Mouse (Mus musculus): Measurements from ENCODE around the gene Sgtb.

The Sgtb gene

DNA sequence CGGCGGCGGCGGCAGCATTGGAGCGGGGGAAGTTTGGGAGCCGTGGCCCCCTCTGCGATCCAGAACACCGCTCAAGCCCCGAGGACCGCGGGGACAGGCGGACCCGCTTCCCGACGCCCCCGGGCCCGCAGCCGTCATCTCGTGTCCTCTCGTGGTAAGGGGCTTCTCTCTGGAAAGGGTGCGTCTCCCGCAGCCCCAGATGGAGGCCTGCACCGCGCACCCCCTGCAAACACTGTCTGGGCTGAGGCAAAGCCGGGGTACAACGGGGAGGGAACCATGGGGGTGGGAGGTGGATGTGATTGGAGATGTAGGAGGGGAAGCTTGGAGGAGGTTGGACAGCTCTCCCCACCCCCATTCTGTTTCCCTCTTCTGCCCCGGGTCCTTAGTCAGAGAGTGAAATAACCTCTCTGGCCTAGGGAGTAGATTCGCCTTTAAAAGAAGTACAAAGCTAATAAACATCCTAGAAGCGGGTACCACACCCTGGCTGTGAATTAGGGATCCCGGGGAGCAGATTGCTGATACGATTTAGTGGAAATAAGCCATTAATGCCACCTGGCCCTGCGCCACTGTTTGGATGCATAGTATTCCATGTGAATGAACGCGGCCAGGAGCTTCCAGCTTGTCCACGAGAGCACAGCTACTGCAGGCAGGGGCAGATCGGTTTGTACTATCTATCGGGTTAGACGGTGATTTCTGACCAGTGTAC, 428 bp downstream of the Sgtb start:
- peak; percentile 30 for DNase-seq (ENCODE audit: low read depth, low spot score)

DNA sequence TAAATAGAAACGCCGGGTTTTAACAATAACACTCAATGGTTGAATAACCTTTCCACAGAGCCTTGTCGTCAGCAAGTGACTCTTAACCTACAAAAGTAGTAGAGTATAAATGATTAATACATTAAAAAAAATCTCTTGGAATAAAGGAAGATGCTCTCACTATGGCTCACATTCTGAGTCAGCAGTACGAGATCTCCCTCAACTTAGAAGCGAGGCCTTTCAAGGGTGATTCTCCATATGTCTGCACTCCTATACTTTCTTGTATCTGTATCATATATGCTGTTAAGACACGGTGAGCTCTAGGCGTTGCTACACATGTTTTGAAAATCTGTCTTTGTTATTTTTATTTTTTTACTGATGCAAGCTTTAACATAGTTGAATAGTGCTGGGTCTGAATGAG, 985 bp downstream of the Sgtb start:
- DNase-seq (ENCODE audit: low read depth, low spot score): no peak

DNA sequence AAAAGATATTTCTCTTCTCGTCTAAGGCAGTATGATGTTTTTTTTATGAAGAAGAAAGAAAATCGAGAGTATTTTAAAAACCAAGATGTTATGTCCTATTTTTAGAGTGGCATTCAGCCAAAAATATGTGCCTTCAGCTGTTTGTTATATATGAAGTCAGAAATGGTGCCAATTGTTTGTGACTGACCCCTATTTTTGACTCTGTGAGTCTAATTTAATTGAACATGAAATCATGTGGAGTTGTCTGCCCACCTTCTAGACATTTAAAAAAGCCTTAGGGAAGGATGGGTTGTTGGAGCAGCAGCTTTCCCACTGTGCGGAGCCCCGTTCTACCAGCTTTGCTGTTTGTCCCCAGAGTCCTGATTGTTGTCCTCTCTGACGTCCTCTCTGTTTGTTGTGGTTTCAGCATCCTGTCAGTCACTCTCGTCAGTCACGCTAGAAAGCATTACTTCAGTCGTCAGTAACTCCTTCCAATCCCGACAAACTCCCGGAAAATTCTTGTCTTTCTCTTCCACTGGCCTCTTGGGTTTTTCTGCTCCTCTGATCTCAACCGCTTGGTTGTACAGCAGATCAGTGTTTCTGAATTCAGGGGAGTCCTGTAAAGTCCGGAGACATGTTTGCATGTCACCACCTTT, 2.8 kb downstream of the Sgtb start:
- no peak for DNase-seq (ENCODE audit: low read depth, low spot score)

DNA sequence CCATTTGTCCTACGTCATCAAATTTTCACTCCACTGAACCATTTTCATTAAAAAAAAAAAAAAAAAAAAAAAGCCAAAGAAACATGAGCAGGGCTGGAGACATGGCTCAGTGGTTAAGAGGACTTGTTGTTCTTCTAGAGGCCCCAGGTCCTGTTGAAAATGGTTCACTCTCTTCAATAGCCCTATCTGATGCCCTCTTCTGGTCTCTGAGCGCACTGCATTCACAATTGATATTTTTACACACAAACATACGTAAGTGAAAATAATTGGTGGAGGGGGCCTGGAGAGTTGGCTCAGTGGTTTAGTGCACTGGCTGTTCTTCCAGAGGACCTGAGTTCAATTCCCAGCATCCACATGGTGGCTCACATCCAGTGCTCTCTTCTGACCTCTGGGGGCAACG, 4.2 kb downstream of the Sgtb start:
- no peak for DNase-seq (ENCODE audit: low read depth, low spot score)

DNA sequence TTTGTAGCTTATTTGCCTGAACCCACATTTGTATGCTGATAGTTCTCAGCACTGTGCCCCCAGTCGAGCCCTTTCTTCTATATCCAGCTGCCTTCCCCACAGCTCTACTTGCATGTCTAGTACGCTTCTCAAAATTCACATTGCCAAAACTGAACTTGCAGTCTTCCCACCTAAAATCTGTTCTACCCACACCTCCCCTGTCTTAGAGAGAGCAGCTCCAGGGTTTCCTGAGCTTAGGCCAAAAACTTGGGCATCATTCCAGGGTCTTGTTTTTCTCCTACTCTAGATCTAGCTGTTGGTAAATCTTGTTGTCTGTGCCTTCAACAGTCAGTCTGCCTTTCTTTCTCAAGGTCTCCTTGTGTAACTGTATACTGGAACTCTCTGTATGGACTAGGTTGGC, 5.3 kb downstream of the Sgtb start:
- DNase-seq (ENCODE audit: low read depth, low spot score): no peak

DNA sequence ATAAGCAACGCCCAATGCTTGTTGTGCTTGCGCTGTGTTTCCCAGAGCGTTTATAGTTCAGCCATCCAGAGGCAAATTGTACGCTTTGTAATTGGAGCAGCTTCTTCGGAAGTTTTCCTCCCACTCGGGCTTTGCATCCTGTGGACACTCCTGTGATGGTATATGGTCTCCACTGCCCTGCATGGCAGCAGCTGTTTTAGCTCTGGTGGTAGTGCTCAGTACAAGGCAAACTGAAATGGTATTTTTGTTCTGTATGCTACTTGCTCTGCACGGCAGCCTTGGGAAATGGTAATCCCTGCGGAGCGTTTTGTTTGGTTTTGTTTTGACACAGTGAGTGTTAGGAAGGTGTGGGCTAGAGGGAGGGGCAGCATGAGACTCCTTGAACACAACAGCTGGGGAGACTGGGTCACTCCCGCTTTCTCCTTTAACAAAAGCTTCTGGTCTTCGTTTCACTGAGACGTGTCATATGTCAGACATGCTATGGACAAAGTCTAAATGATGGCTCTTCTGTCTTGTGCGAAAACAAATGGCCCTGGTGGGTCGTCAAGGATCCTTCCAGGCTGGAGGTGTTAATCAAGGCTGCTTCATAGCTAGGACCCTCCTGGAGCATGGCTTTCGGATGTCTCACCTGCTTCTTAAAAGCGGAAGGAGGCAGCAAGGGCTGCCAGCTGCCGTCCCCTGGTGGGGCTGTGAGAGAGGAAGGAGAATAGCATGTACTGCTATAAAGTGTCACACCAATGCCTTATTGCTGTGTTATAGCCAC, 12.7 kb downstream of the Sgtb start:
- no peak for DNase-seq (ENCODE audit: low read depth, low spot score)

DNA sequence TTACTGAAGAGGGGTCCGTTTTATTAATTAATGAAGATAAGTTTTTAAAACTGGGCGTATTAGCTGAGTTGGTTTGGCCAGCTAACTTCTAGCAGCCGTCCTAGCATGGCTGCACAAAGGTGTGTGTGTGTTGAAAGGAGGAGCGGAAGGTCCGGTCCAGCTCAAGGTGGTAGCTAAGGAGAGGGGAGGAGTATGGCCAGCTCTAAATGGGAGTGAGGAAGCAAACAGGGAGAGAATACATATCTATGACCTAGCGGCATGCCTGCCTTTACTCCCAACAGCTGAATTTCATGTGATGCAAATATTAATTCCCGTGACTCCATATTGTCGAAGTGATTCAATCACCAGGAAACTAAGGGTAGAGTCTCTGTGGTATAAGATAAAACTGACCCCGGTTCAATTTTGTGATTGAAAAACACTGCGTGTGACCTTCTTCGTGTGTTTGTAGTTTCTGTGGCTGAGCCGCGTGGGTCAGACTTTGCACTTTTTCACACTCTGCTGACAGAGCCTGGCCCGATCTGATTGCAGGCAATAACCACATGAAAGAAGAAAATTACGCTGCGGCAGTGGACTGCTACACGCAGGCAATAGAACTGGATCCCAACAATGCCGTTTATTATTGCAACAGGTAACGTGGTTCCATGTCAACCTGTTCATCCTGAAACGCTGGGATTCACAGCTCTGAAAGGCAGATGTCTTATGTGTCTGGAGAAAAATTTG, 14.3 kb downstream of the Sgtb start:
- DNase-seq (ENCODE audit: low read depth, low spot score): no peak

DNA sequence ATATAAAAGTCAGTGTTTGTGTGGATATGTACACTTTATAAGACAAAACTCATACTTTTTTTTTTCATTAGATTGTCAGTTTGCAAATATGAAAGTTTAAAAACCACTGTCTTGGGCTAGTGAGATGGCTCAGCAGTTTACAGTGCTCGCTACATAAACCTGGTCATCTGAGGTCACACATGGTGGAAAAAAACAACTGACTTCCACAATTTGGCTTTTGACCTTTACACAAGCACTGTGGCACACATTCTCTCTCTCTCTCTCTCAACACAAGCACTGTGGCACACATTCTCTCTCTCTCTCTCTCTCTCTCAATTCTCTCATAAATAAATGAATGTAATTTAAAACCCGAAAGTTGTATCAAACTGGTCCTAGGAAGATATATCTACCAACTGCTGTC, 23.0 kb downstream of the Sgtb start:
- no peak for DNase-seq (ENCODE audit: low read depth, low spot score)

DNA sequence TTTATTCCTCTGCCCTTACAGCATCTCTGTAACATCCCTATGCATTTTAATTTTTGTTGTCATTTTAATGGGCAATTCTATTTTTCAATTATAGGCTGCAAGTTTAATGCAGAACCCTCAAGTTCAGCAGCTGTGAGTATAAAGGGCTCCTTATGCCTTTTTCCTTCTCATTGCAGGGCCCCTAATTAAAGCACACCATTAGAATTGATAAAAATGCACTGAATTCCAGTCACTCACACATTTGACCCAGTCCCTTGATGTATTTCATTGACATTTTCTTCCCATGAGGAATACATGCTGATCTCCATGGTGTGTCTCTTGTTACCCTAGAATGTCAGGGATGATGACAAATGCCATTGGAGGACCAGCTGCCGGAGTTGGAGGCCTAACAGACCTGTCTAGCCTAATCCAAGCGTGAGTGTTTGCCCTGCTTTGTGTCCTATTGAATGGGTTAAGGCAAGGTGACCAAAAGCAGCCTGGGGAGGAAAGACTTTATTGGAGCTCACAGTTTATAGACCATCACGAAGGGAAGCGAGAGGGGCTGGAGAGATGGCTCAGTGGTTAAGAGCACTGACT, 25.1 kb downstream of the Sgtb start:
- DNase-seq (ENCODE audit: low read depth, low spot score): no peak

DNA sequence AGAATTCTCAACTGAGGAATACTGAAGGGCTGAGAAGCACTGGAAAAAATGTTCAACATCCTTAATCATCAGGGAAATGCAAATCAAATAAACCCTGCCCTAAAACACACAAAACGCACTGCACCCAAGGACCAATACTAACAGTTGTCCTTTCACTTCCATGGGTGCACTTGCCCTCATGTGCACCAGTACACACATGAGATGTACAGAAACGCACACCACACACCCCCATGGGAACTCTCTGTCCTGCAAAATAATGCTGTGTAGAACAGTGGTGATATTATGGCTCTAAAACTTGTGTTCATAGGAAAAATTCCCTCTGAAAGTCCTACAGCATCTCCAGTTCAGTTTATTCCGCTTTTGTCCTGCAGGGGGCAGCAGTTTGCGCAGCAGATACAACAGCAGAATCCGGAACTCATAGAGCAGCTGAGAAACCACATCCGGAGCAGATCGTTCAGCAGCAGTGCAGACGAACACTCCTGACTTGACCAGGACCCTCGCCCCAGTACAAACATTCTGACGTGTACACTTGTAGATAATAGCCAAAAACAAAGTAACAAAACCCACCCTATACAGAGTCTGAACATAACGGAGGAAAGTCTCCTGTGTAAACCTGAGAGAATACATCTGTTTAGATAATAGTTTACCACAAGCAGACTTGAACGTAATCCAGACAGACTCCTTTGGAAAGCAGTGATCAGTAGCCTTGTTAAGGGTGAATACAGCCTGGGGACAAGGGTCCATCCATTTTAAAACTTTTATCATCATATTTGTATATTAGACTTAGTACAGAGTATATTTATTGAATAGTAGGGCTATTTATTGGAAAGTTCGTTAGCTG, 30.0 kb downstream of the Sgtb start:
- peak; percentile 63 for DNase-seq (ENCODE audit: low read depth, low spot score)

DNA sequence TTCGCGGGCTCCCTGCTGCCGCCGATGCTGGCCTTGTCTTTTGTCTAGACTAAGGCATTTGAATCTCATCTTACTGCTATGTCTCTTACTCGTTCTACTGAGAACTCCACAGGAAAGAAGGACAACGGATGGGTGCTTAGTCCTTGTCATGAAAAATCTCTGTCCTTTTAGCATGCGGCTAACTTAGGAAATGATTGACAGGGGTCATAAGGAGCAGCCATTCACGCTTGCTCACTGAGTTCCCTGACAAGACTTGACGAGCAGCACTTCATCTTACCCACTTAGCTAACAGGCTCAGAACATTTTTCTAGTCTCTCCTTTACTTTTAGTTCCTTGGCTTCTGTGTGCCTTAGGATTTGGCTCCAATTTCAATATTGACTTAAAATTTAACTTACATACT, 35.3 kb downstream of the Sgtb start:
- DNase-seq (ENCODE audit: low read depth, low spot score): no peak

DNA sequence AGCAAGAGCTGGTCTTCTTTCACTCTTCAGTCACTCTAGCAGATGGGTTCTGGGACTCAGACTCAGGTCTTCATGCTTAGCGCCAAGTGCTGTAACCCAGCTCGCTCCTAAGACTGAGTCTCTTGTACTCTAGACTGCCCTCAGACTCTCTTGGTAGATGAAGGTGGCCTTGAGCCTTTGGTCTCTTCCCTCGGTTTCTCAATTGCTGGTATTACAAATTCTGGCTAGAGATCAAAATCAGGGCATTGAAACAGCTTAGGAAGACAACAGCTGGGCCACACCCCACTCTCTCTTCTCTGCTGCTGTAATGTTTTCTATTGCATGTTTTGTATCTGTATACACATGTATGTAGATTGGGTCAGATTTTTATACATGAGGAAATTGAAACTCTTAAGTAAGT, 36.1 kb downstream of the Sgtb start:
- DNase-seq (ENCODE audit: low read depth, low spot score): no peak

DNA sequence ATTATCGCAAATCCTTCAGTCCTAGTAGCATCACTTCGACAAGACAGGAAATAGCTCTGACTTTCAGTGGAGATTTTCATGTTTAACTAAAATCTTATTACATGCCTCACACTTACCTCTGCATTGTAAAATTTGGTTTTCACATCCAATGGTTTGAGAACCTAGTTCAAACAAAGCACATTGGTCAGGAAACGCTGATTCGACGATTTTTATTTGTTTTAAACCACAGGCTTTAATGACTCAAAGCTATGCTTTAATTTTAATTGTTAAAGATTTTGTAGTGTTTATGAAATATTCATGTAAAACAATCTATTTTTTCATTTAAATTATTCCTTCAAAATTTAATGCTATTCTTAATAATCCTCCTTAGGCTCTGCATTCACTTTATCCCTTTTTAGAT, 44.6 kb downstream of the Sgtb start:
- no peak for DNase-seq (ENCODE audit: low read depth, low spot score)

DNA sequence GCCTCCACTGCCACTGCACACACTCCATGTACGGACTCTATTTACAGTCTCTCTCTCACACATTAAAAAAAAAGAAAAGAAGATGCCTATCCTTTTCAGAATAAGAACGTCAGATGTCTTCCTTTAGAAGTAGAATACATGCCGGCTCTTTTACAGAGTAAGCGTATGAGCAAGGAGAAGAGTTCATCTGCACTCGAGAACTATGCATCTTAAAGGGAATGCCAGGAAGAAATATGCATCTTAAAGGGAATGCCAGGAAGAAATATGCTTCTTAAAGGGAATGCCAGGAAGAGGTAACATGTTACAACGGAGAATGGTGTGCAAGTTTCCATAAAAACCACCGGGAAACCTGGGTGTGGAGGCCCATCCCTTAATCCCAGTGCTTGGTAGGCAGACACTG, 45.6 kb downstream of the Sgtb start:
- DNase-seq (ENCODE audit: low read depth, low spot score): no peak

DNA sequence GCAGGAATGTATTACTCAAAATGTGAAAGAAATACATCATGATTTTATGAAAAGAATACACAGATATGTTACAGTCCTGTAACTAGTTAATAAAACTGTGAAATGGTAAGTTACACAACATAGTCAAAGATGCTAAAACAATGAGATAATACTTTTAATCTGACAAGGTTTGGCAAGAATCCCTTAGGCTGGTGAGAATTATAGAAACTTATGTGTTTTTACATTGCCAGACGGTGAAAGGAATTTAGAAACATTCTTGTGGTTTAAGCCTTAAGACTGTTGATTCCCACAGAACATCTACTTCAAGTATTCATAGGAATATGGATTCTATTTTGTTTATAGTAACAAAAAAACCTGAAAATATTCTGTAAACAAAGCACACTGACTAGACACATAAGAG, 46.1 kb downstream of the Sgtb start:
- no peak for DNase-seq (ENCODE audit: low read depth, low spot score)

DNA sequence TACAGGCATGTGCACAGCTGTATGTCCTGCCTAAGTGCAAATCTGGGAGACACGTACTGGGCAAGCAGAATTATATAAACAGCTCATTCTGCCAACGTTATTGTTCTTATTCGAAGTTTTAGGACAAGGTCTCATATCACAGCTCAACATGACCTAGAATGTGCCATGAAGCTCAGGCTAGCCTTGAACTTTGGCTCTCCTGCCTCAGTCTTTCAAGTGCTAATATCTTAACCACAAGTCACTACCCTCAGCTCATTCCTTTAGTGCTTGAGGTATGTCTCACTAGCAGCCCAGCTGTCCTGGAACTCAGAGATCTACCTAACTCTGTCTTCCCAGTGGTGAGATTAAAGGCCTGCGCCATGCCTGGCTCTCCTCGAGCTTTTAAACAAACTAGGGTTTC, 62.2 kb downstream of the Sgtb start:
- DNase-seq (ENCODE audit: low read depth, low spot score): no peak

DNA sequence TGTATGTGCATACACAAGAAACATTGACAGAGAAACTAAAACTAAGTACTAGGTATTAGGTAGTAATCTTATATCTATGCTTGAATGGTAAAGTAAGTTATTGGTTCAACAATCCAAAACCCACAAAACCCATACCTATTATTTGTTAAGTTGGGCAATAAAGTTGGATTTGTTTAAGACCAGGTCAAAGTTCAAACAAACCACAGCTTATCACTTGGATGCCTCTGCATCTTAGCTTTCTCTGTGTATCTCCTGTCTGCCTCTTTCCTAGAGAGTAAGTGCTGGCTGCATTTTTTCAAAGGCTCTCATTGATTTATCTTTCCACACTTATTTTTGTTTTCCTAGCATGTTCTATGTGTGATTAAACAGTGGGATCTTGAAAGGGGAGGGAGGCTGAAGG, 63.0 kb downstream of the Sgtb start:
- DNase-seq (ENCODE audit: low read depth, low spot score): no peak

DNA sequence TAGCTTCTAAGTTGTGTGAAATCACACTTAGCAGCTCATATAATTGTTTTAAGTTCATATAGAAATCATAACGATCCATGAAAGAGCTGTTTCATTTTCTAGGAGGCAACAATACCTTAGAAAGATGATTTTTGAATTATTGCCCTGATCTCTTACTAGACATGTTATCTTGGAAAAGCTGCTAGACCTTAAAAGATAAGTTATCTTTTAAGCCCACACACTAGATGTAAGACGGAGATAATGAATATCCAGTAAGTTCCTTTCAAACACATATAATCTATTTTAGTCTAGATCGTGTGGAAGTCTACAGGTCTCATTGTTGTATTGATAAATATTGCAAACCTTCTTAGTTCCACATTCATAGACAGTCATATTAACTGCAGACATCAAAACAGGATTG, 67.3 kb downstream of the Sgtb start:
- no peak for DNase-seq (ENCODE audit: low read depth, low spot score)

DNA sequence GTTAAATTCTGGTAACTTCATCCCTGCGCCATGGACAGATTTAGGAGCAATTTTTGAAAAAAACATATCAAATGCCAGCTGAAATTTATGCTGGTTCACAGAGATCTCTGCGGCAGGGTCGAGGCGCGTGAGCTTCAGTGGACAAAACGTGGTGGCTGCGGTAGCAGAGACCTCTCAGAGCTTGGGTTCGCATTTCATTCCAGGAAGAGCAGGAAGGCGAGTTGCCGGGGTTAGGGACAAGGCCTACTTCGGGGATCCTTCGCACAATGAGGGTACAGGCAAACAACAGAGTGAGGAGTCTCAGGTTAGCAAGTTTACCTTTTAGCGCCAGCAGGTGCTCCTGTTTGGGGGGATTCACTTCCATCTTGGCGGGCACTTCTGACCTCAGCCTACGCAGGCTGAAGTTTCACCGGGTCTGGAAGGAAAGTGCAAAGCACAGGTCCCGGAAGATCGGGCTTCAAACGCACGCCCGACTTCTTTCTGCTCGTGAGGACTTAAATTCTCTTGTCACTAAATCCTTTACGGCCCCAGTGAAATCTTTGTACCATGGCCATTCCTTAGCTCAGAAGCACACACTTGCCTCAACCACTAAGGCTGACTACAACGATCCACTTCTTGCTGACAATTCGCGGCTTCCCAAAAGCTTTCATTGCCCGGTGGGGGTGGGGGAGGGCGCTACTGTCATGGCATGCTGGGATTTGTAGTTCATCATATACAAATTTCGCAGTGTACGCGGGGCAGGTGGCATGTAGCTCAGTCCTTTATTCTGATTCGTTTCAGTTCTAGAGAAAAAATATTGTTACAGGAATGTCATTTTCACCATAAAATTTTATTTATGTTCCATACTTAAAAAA, 68.5 kb downstream of the Sgtb start, which contains the start of gene Trappc13:
Gene Trappc13, minus strand, starts transcription at position 674 of the 854 bp plus-strand sequence.
- no peak for DNase-seq (ENCODE audit: low read depth, low spot score)

DNA sequence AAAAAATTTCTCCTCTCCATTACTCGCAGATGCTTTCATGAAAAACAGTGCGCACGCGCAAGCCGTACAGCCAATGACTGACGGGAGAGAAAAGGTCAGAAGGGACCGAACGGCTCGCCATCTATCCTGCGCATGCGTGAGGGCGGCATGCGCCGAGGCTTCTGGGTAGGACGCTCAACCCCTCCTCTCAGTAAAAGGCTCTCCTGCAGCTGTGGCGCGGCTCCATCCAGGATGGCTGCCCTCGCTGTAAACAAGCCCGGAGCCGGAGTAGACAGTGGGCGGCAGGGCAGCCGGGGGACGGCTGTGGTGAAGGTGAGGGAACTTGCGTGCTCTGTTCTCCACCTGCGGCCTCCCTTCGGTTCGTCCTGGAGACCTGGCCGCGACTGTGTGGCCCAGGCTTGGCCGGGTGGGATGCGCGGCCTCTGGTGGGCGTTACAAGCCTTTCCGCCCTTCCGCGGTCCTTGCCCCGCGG, 69.1 kb downstream of the Sgtb start, which contains the start of gene Trim23:
Gene Trim23, plus strand, starts transcription at position 148 of the 472 bp plus-strand sequence.
- peak; percentile 97 for DNase-seq (ENCODE audit: low read depth, low spot score)
